In genomic region chr8:96132183-96132582, GRCm38 (mm10) we compare ENCODE assay signal across 26 mouse cellular contexts.
DNase-seq lines count a peak whose midpoint lies in the region; ATAC-seq lines count a peak whose summit lies in the region.
"Had no signal": no experiment of that assay in that cellular context is flagged by ENCODE, and none has a peak within 500 bp of the region (broad histone marks: within the 10 kb centered on the region; RNA-seq: fewer than 3 reads in every experiment).

No protein-coding gene starts in this region.

- no peaks in the 10 kb centered on the region for H3K36me3 ChIP-seq in hindbrain, embryonic 13.5 days
- no peaks in the 10 kb centered on the region for H3K36me3 ChIP-seq in hindbrain, embryonic 12.5 days
- H3K36me3 ChIP-seq in neural tube, embryonic 11.5 days (ENCODE audit: control insufficient read depth, insufficient read depth, low read length) = no peaks in the 10 kb centered on the region
- H3K36me3 ChIP-seq: embryonic facial prominence, embryonic 10.5 days; heart, embryonic 12.5 days; hindbrain, embryonic 15.5 days; neural tube, embryonic 12.5 days had no signal

- ATAC-seq in hindbrain, embryonic 13.5 days (ENCODE audit: low FRiP score) = 0 out of 2 replicates have a peak, but pooled peaks have one; percentile 32
- no peak for ATAC-seq in hindbrain, embryonic 12.5 days (ENCODE audit: low FRiP score)
- ATAC-seq in neural tube, embryonic 11.5 days (ENCODE audit: insufficient read depth, low FRiP score, low TSS enrichment) = peak; percentile 55
- ATAC-seq: intestine, embryonic 16.5 days; liver, postnatal 0 days; lung, postnatal 0 days had no signal

- H3K4me3 ChIP-seq in hindbrain, embryonic 13.5 days = no peak overlapping the region
- H3K4me3 ChIP-seq in hindbrain, embryonic 12.5 days = no peak overlapping the region
- no peak overlapping the region for H3K4me3 ChIP-seq in neural tube, embryonic 11.5 days (ENCODE audit: low read depth, low read length)
- H3K4me3 ChIP-seq: embryonic facial prominence, embryonic 10.5 days; heart, embryonic 12.5 days; hindbrain, embryonic 15.5 days; layer of hippocampus, adult 2 months; neural tube, embryonic 12.5 days had no signal

- DNase-seq in neural tube, embryonic 11.5 days (ENCODE audit: low spot score) = no peak
- DNase-seq in neural tube, embryonic 10.5 days (ENCODE audit: extremely low spot score, low spot score) = no peak
- peak; percentile 10 for DNase-seq in embryo, embryonic 11 days
- DNase-seq in gastrocnemius, adult 8-10 months (ENCODE audit: low spot score in 2 of 2) = no peak
- no peak for DNase-seq in adrenal gland, postnatal 14 days
- DNase-seq: adrenal gland, adult 2 months; cerebellum, adult 2 months; cerebellum, postnatal 25 days; gastrocnemius, postnatal 10 days; heart, postnatal 10 days; kidney, postnatal 25 days; layer of hippocampus, postnatal 36 days; liver, postnatal 0 days; right cerebral cortex, adult 18-20 months; right cerebral cortex, postnatal 4 days; thymus, postnatal 25 days had no signal

- H3K4me1 ChIP-seq in hindbrain, embryonic 13.5 days (replicated peaks) = peaks cover 4% of the 10 kb centered on the region; the same call in 1 of the 2 replicates
- H3K4me1 ChIP-seq in hindbrain, embryonic 12.5 days = no peaks in the 10 kb centered on the region
- no peaks in the 10 kb centered on the region for H3K4me1 ChIP-seq in neural tube, embryonic 11.5 days (ENCODE audit: control insufficient read depth, insufficient read depth, low read length)
- H3K4me1 ChIP-seq: embryonic facial prominence, embryonic 10.5 days; heart, embryonic 12.5 days; neural tube, embryonic 12.5 days had no signal

- WGBS in hindbrain, embryonic 13.5 days = 18% methylated on average over 5 of the region's 5 CpGs
- WGBS in hindbrain, embryonic 12.5 days = 30% methylated on average over 5 of the region's 5 CpGs
- WGBS in neural tube, embryonic 11.5 days = 39% methylated on average over 5 of the region's 5 CpGs

- no peaks in the 10 kb centered on the region for H3K9me3 ChIP-seq in hindbrain, embryonic 13.5 days
- H3K9me3 ChIP-seq in hindbrain, embryonic 12.5 days (replicated peaks) = no peaks in the 10 kb centered on the region
- H3K9me3 ChIP-seq in neural tube, embryonic 11.5 days (ENCODE audit: control insufficient read depth, low read length) = no peaks in the 10 kb centered on the region
- H3K9me3 ChIP-seq: embryonic facial prominence, embryonic 10.5 days; heart, embryonic 12.5 days; hindbrain, embryonic 15.5 days; neural tube, embryonic 12.5 days had no signal

- H3K9ac ChIP-seq in hindbrain, embryonic 13.5 days = no peak overlapping the region
- H3K9ac ChIP-seq in hindbrain, embryonic 12.5 days = no peak overlapping the region
- no peak overlapping the region for H3K9ac ChIP-seq in neural tube, embryonic 11.5 days (ENCODE audit: low read length)
- H3K9ac ChIP-seq: heart, embryonic 12.5 days; hindbrain, embryonic 15.5 days; liver, postnatal 0 days; neural tube, embryonic 12.5 days had no signal

- no peak overlapping the region for H3K27ac ChIP-seq in hindbrain, embryonic 13.5 days
- no peak overlapping the region for H3K27ac ChIP-seq in hindbrain, embryonic 12.5 days
- H3K27ac ChIP-seq in neural tube, embryonic 11.5 days (ENCODE audit: low read depth, low read length) = no peak overlapping the region
- H3K27ac ChIP-seq: embryonic facial prominence, embryonic 10.5 days; hindbrain, embryonic 15.5 days; layer of hippocampus, adult 2 months; macrophage; neural tube, embryonic 12.5 days had no signal

- H3K4me2 ChIP-seq in hindbrain, embryonic 13.5 days = no peak overlapping the region
- H3K4me2 ChIP-seq in hindbrain, embryonic 12.5 days (replicated peaks) = no peak overlapping the region
- no peak overlapping the region for H3K4me2 ChIP-seq in neural tube, embryonic 11.5 days (ENCODE audit: low read depth)
- H3K4me2 ChIP-seq: heart, embryonic 12.5 days; hindbrain, embryonic 15.5 days; neural tube, embryonic 12.5 days had no signal

- H3K27me3 ChIP-seq in hindbrain, embryonic 13.5 days = no peaks in the 10 kb centered on the region
- no peaks in the 10 kb centered on the region for H3K27me3 ChIP-seq in hindbrain, embryonic 12.5 days
- no peaks in the 10 kb centered on the region for H3K27me3 ChIP-seq in neural tube, embryonic 11.5 days (ENCODE audit: control insufficient read depth, insufficient read depth, low read length)
- H3K27me3 ChIP-seq: heart, embryonic 12.5 days; hindbrain, embryonic 15.5 days; neural tube, embryonic 12.5 days had no signal
